Mouse (Mus musculus): Measurements from ENCODE around the gene Tlx3. TPM values are rescaled to one million over a fixed set of nuclear protein-coding genes. Genes with fewer than 3 reads are reported as not detected.

Gene Tlx3
- total RNA-seq, 2 experiments from 2014 or later = 0.23 TPM; not detected in 1

- no peak for DNase-seq
Measured at GRCm38 (mm10) chr11:33197133-33197514, 6.3 kb downstream of the Tlx3 start.

GRCm38 (mm10) chr11:33196447-33197132 lies 6.8 kb downstream of the Tlx3 start:
- DNase-seq = no peak

DNA sequence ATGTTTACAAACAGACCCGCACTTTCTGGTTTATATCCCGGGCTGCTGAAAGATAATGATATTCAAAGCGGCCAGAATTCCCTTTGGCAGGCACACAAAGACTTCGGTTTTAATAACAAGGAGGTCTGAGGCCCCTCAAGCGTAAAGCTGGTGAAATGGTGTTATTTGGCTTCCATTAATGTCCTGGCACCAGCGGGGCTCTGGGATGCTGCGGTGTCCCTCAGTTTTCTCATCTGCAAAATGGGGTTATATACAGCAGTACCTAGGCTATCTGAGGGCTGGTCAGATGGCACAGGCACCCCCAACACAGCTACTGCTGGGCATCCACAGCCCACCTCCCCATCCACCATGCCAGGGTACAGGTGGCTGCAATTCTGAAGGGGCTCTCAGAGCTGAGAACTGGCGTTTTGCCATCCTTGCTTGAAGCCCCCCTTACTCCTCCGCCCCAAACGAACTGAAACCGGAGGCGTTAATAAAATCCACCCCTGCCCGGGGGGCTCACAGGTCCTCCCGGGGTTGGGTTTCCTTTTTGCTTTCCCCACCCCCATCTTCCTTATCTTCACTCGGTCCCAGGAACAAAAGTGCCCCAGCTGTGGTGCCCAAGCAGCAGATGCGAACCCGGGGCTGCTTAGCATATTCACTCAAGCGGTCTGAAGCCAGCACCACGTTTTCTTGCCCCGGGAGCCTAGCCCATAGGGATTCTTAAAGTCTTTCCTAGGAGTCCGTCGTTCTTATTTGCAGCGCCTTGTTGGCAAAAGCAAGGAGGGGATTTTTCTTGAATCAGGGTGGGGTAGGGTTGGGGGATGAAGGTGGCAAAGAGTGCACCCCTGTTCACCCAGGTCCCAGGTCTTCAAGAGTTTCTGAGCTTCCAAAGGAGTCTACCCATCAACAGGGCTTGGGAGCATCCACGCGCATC lies 7.6 kb downstream of the Tlx3 start:
- DNase-seq = no peak

DNA sequence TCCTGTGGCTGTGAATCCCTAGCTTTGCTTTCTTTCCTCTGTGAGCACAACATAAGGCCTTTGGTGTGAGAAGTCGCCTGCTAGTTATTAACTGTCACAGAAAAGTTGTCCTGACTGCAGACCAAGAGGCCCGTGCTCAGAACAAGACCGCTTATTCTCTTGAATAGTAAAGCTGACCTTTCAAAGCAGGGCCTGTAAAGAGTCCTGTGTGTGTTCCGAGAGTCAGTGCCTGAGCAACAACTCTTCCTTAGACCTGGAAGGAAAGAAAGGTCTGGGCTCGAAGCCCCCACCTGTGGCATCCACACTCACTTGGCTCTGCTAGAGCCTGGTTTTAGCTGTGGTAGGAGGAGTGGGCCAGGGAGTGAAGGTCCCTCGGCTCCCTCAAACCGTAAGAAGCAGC lies 8.3 kb downstream of the Tlx3 start:
- DNase-seq = no peak

DNA sequence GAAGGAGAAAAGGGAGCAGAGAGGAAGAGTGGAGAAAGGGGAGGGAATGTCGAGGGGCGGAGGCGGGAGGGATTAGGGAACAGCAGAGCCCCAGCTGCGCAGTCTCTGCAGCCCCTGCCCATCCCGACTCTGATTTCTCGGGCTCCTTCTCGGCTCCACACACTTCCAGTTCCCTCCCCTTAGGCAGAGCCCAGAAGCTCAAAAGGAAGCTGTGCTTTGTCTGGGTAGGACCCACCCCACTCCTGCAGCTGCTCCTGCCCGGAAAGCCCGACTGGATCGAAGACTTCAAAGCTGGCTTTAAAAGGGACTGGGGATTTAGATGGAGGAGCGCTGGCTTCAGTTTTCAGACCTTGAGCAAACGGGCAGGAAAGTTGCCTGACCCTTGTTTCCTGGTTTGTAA lies 9.7 kb downstream of the Tlx3 start:
- DNase-seq = no peak

DNA sequence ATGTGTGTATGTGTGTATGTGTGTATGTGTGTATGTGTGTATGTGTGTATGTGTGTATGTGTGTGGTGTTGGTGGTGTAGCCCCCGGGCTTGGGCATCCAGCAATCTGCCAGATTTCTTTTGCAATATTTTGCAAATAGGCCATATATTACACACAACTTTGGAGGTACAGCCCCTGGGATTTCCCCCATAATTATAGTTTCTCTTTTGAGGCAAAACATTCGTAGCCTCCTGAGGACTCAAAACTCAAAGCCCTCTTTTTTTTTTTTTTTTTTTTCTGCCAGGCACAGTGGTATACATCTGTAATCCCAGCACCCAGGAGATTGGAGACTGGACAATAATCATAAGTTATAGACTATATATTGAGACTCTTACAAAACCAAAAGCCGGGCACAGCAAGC lies 21.6 kb downstream of the Tlx3 start:
- DNase-seq = no peak

DNA sequence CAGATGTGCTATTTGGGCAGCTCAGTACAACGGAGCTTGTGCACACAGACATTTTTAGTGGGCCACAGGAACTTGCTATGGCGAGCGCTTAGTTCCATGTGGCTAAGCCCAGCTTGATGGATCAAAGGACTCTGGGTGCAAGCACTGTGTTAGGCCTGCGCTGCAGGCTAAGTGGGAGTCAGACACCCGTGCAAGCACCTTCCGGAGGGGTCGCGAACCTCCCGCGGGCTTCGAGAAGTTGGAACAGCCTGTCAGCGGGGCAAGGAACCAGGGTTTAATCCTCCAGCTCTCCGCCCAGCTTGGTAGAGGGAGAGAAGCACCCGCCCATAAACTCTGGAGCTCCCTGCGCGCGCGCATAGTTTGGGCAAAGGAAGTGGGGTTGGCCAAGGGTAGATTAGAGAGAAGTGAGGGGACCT lies 22.7 kb downstream of the Tlx3 start:
- no peak for DNase-seq

GRCm38 (mm10) chr11:33179802-33180201 lies 23.6 kb downstream of the Tlx3 start:
- no peak for DNase-seq

DNA sequence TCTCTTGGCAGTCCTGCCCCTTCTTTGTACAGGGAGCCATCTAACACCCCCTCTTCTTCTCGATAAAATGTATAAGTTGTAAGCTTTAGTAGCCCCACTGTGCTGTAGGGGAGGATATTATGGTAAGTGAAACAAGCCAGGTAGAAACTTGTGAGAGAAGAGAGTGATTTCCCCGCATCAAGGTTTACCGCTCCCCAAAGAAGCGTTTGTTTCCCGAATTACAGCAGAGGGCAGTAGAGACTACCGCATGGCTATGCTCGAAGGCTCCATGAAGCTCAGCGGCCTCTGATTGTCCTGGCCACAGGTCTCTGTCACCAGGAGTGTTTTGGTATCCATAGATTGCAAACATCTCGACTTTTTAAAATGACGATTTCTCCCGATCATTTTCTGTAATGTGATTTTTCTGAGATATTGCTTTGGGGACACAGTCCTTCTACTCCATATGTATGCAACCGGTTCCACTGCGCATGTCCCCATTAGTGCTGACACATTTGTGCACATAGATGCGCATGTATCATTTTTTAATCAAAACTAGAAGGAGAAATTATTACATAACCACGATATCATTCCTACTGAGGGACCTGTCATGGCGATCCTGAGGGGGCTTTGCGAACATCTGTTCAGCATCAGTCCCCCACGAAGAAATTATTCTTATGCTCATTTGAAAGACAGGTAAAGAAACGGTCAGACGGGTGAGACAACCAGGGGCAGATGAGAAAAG lies 26.7 kb downstream of the Tlx3 start:
- peak; percentile 56 to 61 for DNase-seq

GRCm38 (mm10) chr11:33175768-33176167 lies 27.6 kb downstream of the Tlx3 start:
- DNase-seq = no peak

- peak; percentile 70 to 73 for DNase-seq
Measured at GRCm38 (mm10) chr11:33170489-33170888, 32.9 kb downstream of the Tlx3 start.

- peak; percentile 99 to 100 for DNase-seq
Measured at GRCm38 (mm10) chr11:33162998-33163506, 40.3 kb downstream of the Tlx3 start, which contains the start of gene Npm1. Gene Npm1 (minus strand): TSS chr11:33163206.

DNA sequence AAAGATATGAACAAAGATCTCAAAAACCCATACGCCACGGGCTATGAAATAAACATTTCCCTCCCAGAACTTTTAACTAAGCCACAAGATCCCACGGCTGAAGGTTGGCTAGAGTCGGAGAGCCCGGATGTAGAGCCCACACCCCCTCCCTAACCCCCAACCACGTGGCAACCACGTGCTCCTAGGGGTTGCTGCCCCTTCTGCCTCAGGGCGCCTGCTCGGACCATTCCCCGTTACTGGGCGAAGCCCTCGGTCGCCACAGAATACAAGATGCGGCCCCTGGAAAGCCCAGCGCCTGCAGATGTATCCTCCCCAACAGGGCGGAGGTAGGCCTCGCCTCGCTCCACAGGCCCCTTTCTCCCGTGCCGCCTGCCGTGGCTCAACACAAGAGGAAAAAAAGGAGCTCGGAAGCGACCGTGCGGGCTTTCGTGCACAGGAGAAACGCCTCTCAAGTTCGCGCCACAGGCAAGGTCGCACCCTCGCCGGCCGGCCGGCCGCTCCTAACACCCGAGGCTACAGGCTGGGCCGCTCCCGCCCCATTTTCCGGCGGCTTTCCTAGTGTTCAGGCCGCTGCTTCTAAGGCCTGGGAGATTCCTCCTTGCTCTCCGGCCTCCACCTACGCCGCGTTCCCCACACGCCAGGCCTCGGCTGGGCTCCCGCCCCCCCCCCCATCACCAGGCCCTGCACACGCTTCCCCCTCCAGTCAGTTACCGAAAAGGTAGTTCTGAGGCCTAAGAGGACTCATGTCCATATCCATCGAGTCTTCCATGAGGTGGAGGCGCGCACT lies 41.0 kb downstream of the Tlx3 start:
- peak; percentile 74 to 83 for DNase-seq

GRCm38 (mm10) chr11:33159741-33160140 lies 43.6 kb downstream of the Tlx3 start:
- no peak for DNase-seq

DNA sequence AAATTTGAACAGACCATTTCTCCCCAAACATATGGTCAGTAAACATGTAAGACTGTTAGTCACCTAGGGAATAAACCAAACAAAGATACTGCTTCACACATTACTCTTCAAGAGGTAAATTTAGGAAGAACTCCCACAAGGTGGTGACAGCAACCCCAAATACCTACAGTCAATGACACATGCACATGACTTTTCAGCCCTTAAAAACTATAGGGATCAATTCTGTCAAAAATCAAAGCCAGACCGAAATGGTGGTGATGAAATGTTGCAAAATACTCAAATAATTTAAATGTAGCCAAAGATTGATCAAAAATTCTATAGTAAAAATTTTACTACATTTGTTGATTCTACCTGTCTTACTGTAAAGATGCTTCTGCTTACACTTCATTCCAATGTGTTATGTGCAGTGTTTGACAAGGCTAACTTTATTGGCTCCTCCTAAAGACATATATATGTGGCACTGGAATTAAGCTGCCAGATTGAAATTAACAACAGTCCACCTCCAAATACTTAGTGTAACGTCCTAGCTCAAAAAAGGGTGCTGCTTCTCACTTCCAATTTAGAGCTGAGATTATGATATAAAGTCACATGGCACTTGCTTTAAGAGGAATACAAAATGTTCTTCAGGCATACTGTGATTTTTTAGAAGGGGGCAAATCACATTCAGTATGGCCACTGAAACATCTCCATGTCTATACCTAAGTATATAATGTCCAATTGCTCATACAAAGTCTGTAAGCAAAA lies 45.8 kb downstream of the Tlx3 start:
- no peak for DNase-seq

GRCm38 (mm10) chr11:33156436-33157015 lies 46.9 kb downstream of the Tlx3 start:
- DNase-seq = no peak

GRCm38 (mm10) chr11:33154459-33154858 lies 48.9 kb downstream of the Tlx3 start:
- DNase-seq = no peak

DNA sequence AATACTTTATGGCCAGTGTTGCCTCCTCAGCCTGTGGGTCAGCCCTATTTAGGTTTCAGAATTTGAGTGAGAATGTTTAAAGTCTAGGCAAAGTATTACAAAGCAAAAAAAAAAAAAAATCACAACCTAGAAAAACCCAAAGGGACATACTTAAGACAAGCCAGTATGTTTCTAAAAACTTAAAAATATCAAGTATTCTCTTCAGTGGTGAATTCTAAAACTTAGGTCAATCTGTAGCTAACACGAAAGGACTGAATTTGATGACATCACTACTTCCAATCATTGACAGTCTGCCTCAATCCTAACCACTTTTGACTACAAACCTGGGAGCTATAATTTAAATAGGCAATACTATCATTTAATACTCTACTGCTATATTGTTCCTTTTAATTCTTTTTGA lies 50.4 kb downstream of the Tlx3 start:
- DNase-seq = no peak

- DNase-seq = no peak
Measured at GRCm38 (mm10) chr11:33151780-33152145, 51.6 kb downstream of the Tlx3 start.

- no peak for DNase-seq
Measured at GRCm38 (mm10) chr11:33151128-33151779, 52.1 kb downstream of the Tlx3 start.
